ENCODE assay signal across 19 mouse cellular contexts in genomic region chr6:92253253-92253870, GRCm38 (mm10). TPM values are rescaled to one million over a fixed set of nuclear protein-coding genes. Genes with fewer than 3 reads are reported as not detected.
"Had no signal": no experiment of that assay in that cellular context is flagged by ENCODE, and none has a peak within 500 bp of the region (broad histone marks: within the 10 kb centered on the region; RNA-seq: fewer than 3 reads in every experiment).

No protein-coding gene starts in this region.

- H3K4me3 ChIP-seq: kidney, embryonic 15.5 days; left cerebral cortex, adult 2 months; liver, embryonic 13.5 days had no signal

- DNase-seq: kidney, postnatal 10 days; kidney, postnatal 36 days; layer of hippocampus, postnatal 36 days; liver, embryonic 13.5 days; lung, postnatal 4 days; midbrain, embryonic 14.5 days; thymus, adult 18-20 months; thymus, postnatal 36 days had no signal

- ATAC-seq: lung, postnatal 0 days had no signal

- H3K27ac ChIP-seq: kidney, embryonic 15.5 days; left cerebral cortex, adult 2 months; liver, embryonic 13.5 days had no signal

- H3K4me1 ChIP-seq: kidney, embryonic 15.5 days had no signal

- H3K27me3 ChIP-seq: kidney, embryonic 15.5 days had no signal

- H3K4me2 ChIP-seq: kidney, embryonic 15.5 days; liver, embryonic 13.5 days; midbrain, embryonic 11.5 days had no signal

- H3K9ac ChIP-seq: kidney, embryonic 15.5 days; liver, embryonic 13.5 days had no signal

- H3K36me3 ChIP-seq: kidney, embryonic 15.5 days; liver, embryonic 13.5 days had no signal

- H3K9me3 ChIP-seq: liver, embryonic 13.5 days had no signal

RNA-seq across cellular contexts. Expression of gene Trh, which starts 8.9 kb away (rescaled TPM):
- total RNA-seq: liver, adult 2 months; megakaryocyte progenitor cell, adult 5-6 weeks; megakaryocyte-erythroid progenitor cell, adult 5-6 weeks had no signal
- polyA plus RNA-seq: limb, embryonic 11.5 days; liver, adult 2 months; liver, embryonic 13.5 days; liver, embryonic 16.5 days; small intestine, adult 2 months; spleen, adult 2 months had no signal
